Mouse (Mus musculus): ENCODE data around the gene Mef2c.

Mef2c gene

GRCm38 (mm10) chr13:83713661-83714291, 209.9 kb downstream of the Mef2c start:
- DNase-seq = no peak

DNA sequence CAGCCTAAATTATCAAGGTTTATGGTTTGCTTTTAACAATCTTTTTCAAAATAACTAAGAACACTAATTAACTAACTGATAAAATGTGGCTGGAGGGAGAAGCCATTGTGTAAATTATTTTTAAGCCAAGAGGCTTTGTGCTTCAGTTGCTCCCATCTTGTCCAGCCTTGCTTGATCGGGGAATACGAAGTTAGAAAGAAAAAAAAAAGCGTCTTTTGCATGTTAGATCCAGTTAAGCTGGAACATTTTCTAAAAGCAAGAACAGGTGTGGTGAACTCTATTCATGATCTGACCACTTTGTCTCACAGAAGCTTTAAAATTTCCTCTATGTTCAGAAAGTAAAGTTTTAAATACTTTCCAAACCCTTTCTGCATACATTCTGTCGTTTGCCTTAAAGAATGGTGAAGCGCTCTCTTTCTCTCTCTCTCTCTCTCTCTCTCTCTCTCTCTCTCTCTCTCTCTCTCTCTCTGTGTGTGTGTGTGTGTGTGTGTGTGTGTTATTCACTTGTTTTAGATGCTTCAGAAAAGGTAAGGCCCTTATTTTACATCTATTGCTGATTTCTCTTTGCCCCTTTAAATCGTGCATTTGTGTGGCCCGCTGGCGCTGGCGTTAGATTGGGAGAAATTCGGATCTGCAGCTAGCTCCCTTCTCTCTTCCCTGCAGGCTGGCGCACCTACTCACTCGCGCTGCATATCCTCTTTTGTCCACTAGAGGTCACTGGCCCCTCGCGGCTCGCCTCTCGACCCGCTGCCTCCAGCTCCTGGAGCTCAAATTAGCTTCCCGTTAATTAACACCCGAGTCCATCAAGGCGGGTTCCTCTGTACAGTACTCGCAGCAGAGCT, 210.9 kb downstream of the Mef2c start:
- peak; percentile 93 for DNase-seq

DNA sequence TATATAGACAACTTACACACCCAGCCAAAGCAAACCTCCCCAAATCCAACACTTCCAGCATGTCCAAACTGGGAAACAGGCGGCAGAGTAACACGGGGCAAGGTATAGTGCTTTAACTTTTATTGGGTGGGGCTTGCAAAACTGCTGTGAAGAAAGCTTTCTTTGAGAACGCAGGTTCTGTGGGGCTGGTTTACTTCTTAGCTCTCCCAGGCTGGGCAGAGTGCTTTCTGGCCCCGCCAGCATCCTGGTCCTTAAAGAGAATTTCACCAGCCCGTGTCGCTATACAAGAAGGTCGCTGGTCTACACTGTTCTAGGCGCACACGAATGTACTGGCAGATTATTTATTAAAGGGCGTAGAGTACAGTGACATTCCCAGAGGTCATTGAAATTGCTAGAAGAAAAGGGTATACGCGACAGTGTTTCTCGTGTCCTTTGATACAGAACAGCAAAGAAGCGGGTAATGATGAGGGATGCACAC, 211.5 kb downstream of the Mef2c start:
- DNase-seq = no peak

GRCm38 (mm10) chr13:83715971-83716615, 212.3 kb downstream of the Mef2c start:
- no peak for DNase-seq
